Mouse (Mus musculus) cerebellum, adult 9-10 months (tissue): Measurements from ENCODE around the gene Sp6.
A peak's percentile ranks its signal among the peaks of the same experiment; 100 is the strongest.

Source experiments
- DNase-seq: peaks from one replicate; pipeline ENCODE4 v3.0.0; 2022

The Sp6 gene

GRCm38 (mm10) chr11:97025721-97026344, 12.6 kb downstream of the Sp6 start:
- peak; percentile 88 for DNase-seq

GRCm38 (mm10) chr11:97029686-97030417, 16.7 kb downstream of the Sp6 start, which contains the start of gene Scrn2:
TSS of gene Scrn2 (plus strand) at chr11:97029938.
- peak; percentile 87 for DNase-seq

GRCm38 (mm10) chr11:97030426-97030825, 17.2 kb downstream of the Sp6 start:
- DNase-seq = no peak

DNA sequence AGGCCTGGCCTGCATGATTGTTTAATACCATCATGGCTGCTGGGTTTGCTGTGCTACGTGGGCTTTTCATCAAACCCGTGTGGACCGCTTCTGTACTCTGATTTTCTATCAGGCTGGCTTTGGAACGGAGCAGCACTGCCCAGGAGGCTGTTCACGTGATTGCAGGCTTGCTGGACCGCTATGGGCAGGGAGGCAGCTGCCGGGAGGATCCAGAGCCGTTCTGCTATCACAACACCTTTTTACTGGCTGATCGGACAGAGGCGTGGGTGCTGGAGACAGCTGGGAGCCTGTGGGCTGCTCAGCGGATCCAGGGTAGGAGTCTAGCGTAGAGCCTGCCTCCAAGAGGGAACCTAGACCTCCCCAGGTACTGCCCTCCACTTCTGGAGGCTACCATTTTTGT, 18.8 kb downstream of the Sp6 start:
- DNase-seq = no peak

GRCm38 (mm10) chr11:97032499-97032898, 19.3 kb downstream of the Sp6 start:
- DNase-seq = no peak

GRCm38 (mm10) chr11:97033781-97034180, 20.6 kb downstream of the Sp6 start:
- DNase-seq = no peak

DNA sequence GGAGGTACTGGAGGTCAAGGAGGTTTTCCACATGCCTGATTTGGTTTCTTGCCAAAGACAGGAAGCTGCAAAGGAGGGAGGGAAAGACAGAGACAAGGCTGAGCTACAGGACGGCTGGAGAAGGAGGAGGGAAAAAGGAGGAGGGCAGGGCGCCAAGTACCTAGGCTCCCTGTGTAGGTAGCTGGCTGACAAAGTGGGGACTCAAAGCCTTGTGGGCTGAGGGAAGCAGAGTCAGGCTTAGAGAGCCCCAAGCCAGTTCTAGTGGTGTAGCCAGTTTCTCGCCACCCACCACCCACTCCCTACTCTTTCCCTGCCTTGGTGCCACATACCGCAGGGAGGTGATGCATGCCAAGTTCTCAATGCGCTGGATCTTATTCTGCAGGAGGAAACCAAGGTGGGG, 22.9 kb downstream of the Sp6 start:
- no peak for DNase-seq

GRCm38 (mm10) chr11:97038881-97039280, 25.7 kb downstream of the Sp6 start:
- DNase-seq = no peak

DNA sequence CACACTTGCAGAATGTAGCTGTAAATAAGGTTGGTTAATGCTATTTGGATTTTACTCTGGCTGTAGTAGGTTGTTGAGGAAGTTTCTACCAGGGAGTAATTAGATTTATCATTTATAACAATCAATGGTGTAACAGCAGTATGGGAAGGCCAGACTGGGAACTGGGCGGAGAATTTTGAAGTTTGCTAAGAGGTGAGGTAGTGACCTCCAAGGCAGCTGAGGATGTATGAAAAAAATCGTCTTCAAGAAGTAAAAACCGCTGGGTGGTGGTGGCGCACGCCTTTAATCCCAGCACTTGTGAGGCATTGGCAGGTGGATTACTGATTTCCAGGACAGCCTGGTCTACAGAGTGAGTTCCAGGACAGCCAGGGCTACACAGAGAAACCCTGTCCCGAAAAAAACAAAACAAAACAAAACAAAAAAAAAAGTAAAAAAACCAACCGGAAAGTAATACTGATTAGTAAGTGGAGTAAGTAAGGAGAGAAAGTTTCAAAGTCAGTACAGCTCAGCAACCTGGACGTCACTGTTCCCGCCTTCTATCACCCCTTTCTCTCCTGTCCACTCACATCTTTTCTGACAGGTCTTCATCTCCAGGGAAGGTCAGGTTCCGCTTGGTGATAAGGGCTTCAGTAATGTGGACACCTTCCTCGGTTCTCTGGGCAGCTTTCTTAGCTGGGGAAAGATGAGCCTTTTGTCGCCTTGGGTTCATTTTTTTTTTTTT, 27.3 kb downstream of the Sp6 start:
- no peak for DNase-seq

DNA sequence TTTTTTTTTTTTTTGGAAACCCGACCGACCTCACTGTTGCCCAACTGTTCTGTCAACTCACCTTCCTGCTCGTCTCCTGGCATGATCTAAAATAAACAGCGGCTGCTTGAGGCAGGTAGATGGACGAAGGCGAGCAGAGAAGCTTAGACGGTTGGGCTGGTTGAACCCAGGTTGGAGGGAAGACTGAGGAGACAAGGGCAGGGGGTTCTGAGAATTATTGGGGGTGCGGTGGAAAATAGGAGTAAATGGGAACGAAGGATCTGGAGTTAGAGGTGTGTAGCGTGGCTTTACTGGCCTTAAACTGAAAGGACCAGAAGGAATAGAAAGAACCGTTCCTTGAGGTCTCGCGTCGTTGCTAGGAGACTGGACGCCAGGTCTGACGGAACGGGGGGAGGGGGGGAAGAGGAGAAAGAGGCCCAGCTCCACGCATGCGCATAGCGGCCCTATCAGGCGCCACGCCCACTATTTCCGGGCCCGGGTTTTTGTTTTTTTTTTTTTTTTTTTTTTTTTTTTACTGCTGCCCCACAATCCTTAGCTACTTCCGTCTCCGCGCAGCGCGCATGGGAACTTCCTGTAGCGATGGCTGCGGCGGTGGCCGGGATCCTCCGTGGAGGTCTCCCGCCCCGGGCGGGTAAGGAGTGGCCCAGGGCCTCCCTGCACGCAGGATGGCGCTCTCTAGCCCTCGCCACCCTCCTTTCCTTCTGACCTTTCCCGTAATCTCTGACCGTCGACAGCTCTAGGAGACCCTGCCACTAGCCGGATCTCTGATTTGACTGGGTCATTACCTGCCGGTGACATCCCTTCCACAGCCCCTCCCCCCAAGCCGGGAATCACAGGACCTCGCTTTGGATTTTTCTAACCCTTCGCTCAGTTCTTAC, 28.1 kb downstream of the Sp6 start, which contains the start of the genes Lrrc46 and Mrpl10:
Lrrc46 (minus strand) TSS at position 386 of the 878 bp plus-strand sequence.
Mrpl10 (plus strand) TSS at position 539 of the 878 bp plus-strand sequence.
- peak; percentile 83 for DNase-seq

GRCm38 (mm10) chr11:97044902-97045301, 31.7 kb downstream of the Sp6 start:
- no peak for DNase-seq

- no peak for DNase-seq
Measured at GRCm38 (mm10) chr11:97045861-97046260, 32.7 kb downstream of the Sp6 start.

- DNase-seq = no peak
Measured at GRCm38 (mm10) chr11:97048090-97048650, 35.0 kb downstream of the Sp6 start.

DNA sequence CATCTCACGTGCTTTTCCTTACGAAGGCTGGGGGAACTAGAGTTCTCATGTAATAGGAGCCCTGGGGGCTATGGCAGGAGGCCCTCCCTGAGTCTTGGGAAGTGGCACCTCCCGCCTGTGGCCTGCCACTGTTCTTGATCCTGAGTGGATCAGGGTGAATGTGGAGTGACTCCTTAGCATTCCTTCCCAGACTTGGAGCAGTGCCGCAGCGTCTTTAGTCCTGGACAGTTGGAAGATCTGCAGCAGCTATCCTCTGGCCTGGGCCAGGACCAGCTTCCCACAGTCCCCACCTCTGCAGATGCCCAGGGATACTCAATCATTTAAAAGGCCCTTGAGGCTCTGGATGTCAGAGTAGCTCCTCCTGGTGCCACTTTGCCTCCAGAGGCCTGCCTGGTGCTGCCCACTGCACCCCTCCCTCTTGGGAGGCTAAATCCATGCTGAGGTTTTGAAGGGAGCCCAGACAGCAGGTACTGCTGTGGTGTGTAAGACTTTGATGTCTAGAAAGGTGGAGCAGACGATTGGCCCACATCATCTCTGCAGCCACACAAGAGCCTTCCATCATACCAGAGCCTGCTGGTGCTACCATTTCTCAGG, 36.4 kb downstream of the Sp6 start:
- no peak for DNase-seq

GRCm38 (mm10) chr11:97050216-97050943, 37.2 kb downstream of the Sp6 start, which contains the start of gene Osbpl7:
TSS of gene Osbpl7 (plus strand) at chr11:97050628.
- DNase-seq = peak; percentile 72

- DNase-seq = no peak
Measured at GRCm38 (mm10) chr11:97050944-97051586, 37.9 kb downstream of the Sp6 start.

GRCm38 (mm10) chr11:97052219-97052646, 39.0 kb downstream of the Sp6 start:
- DNase-seq = no peak

DNA sequence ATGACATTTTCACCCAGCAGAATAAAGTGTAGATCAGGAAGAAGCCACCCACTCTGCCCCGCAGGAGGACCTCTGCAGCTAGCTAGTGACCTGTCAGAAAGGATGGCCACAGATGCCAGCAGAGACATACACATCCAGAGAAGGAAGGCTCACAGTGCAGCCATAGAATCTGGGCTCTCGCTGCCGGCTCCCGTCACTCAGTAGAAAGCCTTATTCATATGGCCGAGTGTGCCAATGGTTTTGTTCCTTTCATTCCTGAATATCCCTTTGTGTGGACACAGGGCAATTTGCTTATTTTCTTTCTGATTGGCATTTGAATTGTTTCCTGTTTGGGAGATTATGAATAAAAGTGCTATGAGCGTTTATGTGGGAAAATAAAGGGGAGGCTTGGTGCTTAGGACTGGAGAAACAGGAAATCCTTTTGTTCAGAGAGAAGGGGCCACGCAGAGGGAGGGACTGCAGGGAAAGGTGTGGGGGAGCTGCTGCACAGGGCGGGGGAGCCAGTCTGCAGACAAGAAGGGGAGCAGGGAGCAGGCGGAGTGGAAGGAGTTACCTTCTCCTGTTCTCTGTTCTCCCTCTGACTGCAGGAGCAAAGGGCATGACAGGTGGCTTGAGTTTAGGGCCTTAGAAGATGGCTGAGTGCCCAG, 50.2 kb downstream of the Sp6 start:
- no peak for DNase-seq

- DNase-seq = no peak
Measured at GRCm38 (mm10) chr11:97063921-97064295, 50.7 kb downstream of the Sp6 start.
